Mouse (Mus musculus): ENCODE measurements around the gene Trip11. TPM values are rescaled to one million over a fixed set of nuclear protein-coding genes. Genes with fewer than 3 reads are reported as not detected.
"Not testable (repeated sequence)": the region's sequence is repeated elsewhere in the genome, so short reads cannot be mapped to it uniquely, and the experiment has no call there.

Gene Trip11
- 21.3 and 24.3 TPM in 2 replicates for total RNA-seq (2014; fragmentation: Nextera tagmentation)
- 38.2 and 47.5 TPM in 2 replicates for total RNA-seq (2017)

DNA sequence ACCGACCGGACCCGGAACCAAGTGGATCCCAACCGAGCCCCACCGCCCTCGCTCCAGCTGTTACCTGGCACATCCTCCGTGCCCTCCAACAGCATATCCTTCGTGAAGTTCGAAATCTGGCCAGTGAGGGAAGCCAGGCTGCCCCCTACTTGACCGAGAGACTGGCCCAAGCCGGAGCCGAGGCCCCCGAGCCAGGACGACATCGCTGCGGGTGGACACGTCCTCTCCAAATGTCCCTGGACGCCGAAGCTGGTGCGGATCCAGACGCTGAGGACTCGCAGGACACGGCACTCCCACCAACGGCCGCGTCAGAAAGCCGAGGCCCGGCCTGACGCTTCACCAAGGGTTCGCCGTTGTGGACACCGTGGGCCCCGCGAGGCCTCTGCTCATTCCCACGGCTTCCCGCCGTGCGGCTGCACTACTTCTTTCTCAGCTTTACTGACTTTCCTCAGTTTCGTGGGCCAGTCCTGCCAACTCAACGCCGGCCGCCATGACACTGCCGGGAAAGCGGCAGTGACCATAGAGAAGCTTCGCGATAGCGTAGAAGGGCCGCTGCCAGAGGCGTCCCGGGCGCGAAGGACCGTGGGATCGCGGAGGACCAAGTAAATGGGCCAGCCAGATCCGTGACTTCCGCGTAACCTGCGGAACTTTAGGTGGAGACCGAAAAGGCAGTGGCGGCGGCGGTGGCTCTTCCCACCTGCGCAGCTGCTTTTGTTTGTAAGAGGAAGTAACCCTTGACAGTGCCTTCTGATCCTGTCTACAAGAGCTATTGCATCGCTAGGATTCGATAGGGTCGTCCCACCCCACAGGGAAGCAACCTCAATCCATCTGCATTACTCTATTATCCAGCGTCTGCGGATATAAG, at the start of gene Trip11:
Gene Trip11, minus strand, starts transcription at position 642 of the 865 bp plus-strand sequence.
- peak; percentile 91 for ATAC-seq (replicated peaks; ENCODE audit: poor library complexity, severe bottlenecking)

- ATAC-seq (replicated peaks; ENCODE audit: poor library complexity, severe bottlenecking) = peak; percentile 73
Observed at GRCm38 (mm10) chr12:101958960-101959780, 46.1 kb upstream of the Trip11 start.

DNA sequence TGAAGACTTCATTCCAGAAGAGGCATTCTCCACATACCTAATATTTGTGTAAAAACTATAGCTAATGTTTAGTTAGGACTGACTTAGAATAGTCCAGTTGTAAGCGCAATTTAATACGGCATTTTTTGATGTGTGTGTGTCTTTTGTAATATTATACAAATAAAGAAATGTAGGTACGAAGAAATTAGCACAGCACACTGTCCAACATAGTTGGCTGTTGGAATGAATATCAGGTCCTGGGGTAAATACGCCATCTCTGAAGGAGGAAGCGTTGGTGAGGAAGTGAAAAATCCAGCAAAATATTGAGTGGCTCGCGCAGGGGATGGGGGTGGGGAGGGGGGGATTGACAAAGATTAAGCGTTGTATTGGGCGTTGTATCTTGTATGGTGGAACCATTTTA, 45.5 kb upstream of the Trip11 start:
- ATAC-seq (replicated peaks; ENCODE audit: poor library complexity, severe bottlenecking) = peak; percentile 45

GRCm38 (mm10) chr12:101957942-101958544, 45.0 kb upstream of the Trip11 start, which contains the start of gene Atxn3:
Gene Atxn3 (minus strand): TSS chr12:101958246.
- ATAC-seq (replicated peaks; ENCODE audit: poor library complexity, severe bottlenecking) = peak; percentile 83

DNA sequence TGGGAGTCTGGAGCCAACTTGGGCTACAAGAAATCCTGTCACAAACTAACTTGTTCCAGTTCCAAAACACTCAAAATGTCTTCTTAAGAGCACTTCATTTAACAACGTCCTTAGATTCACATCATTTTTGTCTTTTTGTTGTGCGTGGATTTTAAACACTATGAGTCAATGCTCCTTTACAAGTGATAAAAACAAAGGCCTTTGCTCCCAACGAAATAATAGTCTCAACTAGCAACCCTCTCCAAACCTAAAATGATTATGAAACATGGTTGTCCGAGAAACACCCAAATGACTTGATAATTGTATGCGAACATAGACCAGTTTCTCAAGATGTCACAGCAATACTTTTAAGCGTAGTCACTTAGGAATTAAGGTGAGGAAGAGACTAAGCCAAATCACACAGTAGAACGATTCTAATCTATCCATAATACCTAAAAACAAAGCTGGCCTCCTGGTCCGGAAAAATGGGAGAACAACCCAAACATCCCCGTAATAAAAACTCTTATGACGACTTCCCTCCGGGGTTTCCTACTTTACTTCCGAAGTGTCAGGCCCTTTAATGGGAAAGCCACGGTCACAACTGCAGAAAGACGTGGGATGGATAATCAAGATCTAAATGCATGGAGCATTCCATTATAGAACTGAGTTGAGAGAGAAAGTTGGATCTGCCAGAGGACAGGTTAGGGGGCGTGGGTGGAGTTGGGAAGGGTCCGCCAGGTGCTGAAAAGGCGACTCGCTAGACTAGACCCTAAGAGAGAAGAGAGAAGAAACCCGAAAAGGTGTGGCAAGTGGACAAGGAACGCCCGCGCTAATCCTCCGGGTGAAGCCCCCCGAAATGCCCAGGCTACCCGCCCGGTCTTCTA, 44.2 kb upstream of the Trip11 start:
- ATAC-seq (replicated peaks; ENCODE audit: poor library complexity, severe bottlenecking) = no peak

GRCm38 (mm10) chr12:101955821-101956220, 42.8 kb upstream of the Trip11 start:
- ATAC-seq (replicated peaks; ENCODE audit: poor library complexity, severe bottlenecking) = not testable (repeated sequence)

- ATAC-seq (replicated peaks; ENCODE audit: poor library complexity, severe bottlenecking) = no peak
Observed at GRCm38 (mm10) chr12:101948801-101949200, 35.7 kb upstream of the Trip11 start.

DNA sequence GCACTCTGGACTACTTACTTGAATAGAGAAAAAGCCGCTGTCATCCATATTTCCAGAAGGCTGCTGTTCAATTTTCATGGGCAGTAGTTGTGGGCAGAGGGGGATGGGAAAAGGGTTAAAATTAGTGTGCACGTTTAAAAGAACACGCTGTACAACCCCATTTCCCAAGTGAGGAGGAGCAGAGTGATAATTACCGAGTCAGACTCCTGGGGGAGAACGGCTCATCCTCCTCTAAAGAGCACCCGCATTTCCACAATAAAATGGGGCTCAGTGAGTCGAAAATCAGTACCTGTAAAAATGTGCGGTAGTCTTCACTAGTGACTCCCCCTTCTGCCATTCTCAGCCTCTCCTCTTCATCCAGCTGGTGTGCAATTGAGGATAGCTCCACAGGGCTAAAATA, 34.9 kb upstream of the Trip11 start:
- ATAC-seq (replicated peaks; ENCODE audit: poor library complexity, severe bottlenecking) = no peak

DNA sequence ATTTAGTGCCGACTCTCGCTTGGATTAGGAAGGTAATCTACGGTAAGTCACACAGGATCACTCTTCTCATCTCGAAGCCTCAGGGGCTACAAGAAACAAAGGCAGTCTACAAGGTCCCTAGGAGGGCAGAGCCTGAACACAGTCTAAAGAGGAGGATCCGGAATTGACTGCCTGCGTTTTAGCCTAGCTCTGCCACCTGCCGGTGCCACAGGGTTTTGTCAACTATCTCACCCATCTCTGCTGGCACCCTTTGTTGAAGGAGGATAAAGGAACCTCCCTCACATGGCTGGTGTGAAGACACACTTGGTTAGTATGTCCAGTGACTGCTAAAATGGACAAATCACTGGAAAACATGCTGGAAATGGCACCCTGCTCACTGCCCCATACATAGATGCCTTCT, 24.5 kb upstream of the Trip11 start:
- no peak for ATAC-seq (replicated peaks; ENCODE audit: poor library complexity, severe bottlenecking)

DNA sequence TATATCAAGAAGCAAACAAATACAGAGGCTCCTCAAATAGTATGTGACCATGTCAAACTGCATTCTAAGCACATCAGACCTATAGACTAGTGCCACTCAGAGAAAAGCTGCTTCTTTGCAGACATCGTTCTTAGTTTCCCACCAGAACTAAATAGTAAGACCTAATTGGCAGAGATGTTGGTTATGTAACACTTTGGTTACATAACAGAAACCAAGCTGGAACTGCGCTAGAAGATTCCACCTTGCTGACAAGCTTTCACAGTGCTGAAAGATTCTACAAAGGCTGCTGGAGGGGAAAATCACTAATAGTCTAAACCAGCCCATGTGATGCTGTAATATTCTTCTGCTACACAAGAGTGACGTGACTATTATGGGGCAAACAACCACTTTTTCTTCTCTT, 22.2 kb upstream of the Trip11 start:
- ATAC-seq (replicated peaks; ENCODE audit: poor library complexity, severe bottlenecking) = peak; percentile 27; the same call in 1 of the 2 replicates

- ATAC-seq (replicated peaks; ENCODE audit: poor library complexity, severe bottlenecking) = no peak
Observed at GRCm38 (mm10) chr12:101928423-101928822, 15.4 kb upstream of the Trip11 start.

- no peak for ATAC-seq (replicated peaks; ENCODE audit: poor library complexity, severe bottlenecking)
Observed at GRCm38 (mm10) chr12:101922313-101922712, 9.2 kb upstream of the Trip11 start.

- ATAC-seq (replicated peaks; ENCODE audit: poor library complexity, severe bottlenecking) = no peak
Observed at GRCm38 (mm10) chr12:101919847-101920246, 6.8 kb upstream of the Trip11 start.

- no peak for ATAC-seq (replicated peaks; ENCODE audit: poor library complexity, severe bottlenecking)
Observed at GRCm38 (mm10) chr12:101917165-101917564, 4.1 kb upstream of the Trip11 start.

DNA sequence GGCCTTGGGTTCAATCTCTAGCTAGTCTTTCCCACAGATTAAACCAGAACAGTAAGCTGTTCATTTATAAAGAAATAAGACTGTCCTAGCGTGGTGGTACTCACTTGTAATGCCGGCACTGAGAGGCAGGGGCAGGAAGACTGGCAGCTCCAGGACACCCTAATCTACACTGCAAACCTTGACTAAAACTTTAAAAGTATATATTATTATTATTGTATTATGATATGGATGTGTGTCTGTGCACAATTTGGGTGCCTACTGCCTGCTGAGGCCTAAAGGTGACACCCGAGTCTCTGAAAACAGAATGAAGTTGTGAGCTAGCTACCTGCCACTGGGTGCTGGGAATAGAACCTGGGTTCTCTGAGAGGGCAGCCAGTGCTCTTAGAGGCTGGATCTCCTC, 1.7 kb downstream of the Trip11 start:
- no peak for ATAC-seq (replicated peaks; ENCODE audit: poor library complexity, severe bottlenecking)

DNA sequence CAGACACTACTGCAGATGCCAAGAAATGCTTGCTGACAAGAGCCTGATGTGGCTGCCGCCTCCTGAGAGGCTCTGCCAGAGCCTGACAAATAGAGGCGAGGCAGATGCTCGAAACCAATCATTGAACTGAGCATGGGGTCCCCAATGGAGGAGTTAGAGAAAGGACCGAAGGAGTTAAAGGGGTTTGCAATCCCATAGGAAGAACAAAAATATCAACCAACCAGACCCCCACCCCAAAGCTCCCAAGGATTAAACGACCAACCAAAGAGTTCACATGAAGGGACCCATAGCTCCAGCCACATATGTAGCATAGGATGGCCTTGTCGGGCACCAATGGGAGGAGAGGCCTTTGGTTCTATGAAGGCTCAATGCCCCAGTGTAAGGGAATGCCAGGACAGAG, 2.7 kb downstream of the Trip11 start:
- ATAC-seq (replicated peaks; ENCODE audit: poor library complexity, severe bottlenecking) = no peak

GRCm38 (mm10) chr12:101905817-101906216, 7.2 kb downstream of the Trip11 start:
- ATAC-seq (replicated peaks; ENCODE audit: poor library complexity, severe bottlenecking) = peak; percentile 94

- ATAC-seq (replicated peaks; ENCODE audit: poor library complexity, severe bottlenecking) = peak; percentile 55
Observed at GRCm38 (mm10) chr12:101904906-101905305, 8.2 kb downstream of the Trip11 start.

- ATAC-seq (replicated peaks; ENCODE audit: poor library complexity, severe bottlenecking) = no peak
Observed at GRCm38 (mm10) chr12:101904170-101904569, 8.9 kb downstream of the Trip11 start.
